Mouse (Mus musculus): ENCODE data around the gene Atxn7l3.

The Atxn7l3 gene

GRCm38 (mm10) chr11:102318576-102319409 lies 22.4 kb upstream of the Atxn7l3 start:
- DNase-seq: peak; percentile 77

- DNase-seq: peak; percentile 83
Measured at GRCm38 (mm10) chr11:102317901-102318575, 21.6 kb upstream of the Atxn7l3 start.

- DNase-seq: peak; percentile 72
Measured at GRCm38 (mm10) chr11:102317298-102317900, 21.0 kb upstream of the Atxn7l3 start.

GRCm38 (mm10) chr11:102316572-102317297 lies 20.3 kb upstream of the Atxn7l3 start:
- DNase-seq: peak; percentile 91

GRCm38 (mm10) chr11:102315690-102316571 lies 19.5 kb upstream of the Atxn7l3 start:
- peak; percentile 25 for DNase-seq

- no peak for DNase-seq
Measured at GRCm38 (mm10) chr11:102314321-102314720, 17.9 kb upstream of the Atxn7l3 start.

GRCm38 (mm10) chr11:102312586-102312985 lies 16.2 kb upstream of the Atxn7l3 start:
- no peak for DNase-seq

- DNase-seq: no peak
Measured at GRCm38 (mm10) chr11:102311966-102312365, 15.5 kb upstream of the Atxn7l3 start.

GRCm38 (mm10) chr11:102310768-102311695 lies 14.6 kb upstream of the Atxn7l3 start:
- peak; percentile 30 for DNase-seq

GRCm38 (mm10) chr11:102309821-102310617 lies 13.6 kb upstream of the Atxn7l3 start:
- no peak for DNase-seq

- peak; percentile 95 for DNase-seq
Measured at GRCm38 (mm10) chr11:102308979-102309378, 12.5 kb upstream of the Atxn7l3 start.

- no peak for DNase-seq
Measured at GRCm38 (mm10) chr11:102308104-102308503, 11.7 kb upstream of the Atxn7l3 start.

GRCm38 (mm10) chr11:102305359-102305758 lies 8.9 kb upstream of the Atxn7l3 start:
- DNase-seq: no peak

GRCm38 (mm10) chr11:102304141-102304540 lies 7.7 kb upstream of the Atxn7l3 start:
- DNase-seq: no peak

- peak; percentile 61 for DNase-seq
Measured at GRCm38 (mm10) chr11:102299839-102300238, 3.4 kb upstream of the Atxn7l3 start.

GRCm38 (mm10) chr11:102297577-102298556 lies 1.4 kb upstream of the Atxn7l3 start:
- DNase-seq: no peak

GRCm38 (mm10) chr11:102295598-102296471 lies 596 bp downstream of the Atxn7l3 start:
- DNase-seq: peak; percentile 60

All from kidney, adult 18-20 months (tissue).